In genomic region chr7:109708961-109709382, GRCm38 (mm10) we compare ENCODE assay signal across 10 mouse cellular contexts. TPM values are rescaled to one million over a fixed set of nuclear protein-coding genes. Genes with fewer than 3 reads are reported as not detected.
DNase-seq lines count a peak whose midpoint lies in the region; ATAC-seq lines count a peak whose summit lies in the region.
"Had no signal": no experiment of that assay in that cellular context is flagged by ENCODE, and none has a peak within 500 bp of the region (broad histone marks: within the 10 kb centered on the region; RNA-seq: fewer than 3 reads in every experiment).

No protein-coding gene starts in this region.

- 0 out of 2 replicates have a peak, but pooled peaks cover 3% of the 10 kb centered on the region for H3K4me1 ChIP-seq in intestine, embryonic 15.5 days (replicated peaks)
- peaks cover 3% of the 10 kb centered on the region for H3K4me1 ChIP-seq in neural tube, embryonic 15.5 days

- H3K9me3 ChIP-seq in intestine, embryonic 15.5 days, result no peaks in the 10 kb centered on the region
- H3K9me3 ChIP-seq in neural tube, embryonic 15.5 days (replicated peaks), result no peaks in the 10 kb centered on the region
- H3K9me3 ChIP-seq: midbrain, embryonic 12.5 days had no signal

- peak; percentile 15 for DNase-seq in embryo, embryonic 10 days (ENCODE audit: low spot score)
- DNase-seq in embryo, embryonic 9.5 days (ENCODE audit: extremely low spot score), result no peak
- peak; percentile 40 for DNase-seq in forelimb bud, embryonic 11.5 days (ENCODE audit: low read depth, low spot score)
- DNase-seq in lung, postnatal 14 days, result peak; percentile 58
- DNase-seq in cerebellum, adult 9-11 months, result no peak

- ATAC-seq in intestine, embryonic 15.5 days, result peak; percentile 52; the same call in 1 of the 2 replicates
- ATAC-seq in erythroblast, adult 5-6 weeks (replicated peaks; ENCODE audit: low FRiP score, poor library complexity, severe bottlenecking), result no peak
- ATAC-seq in neural tube, embryonic 15.5 days (ENCODE audit: low FRiP score), result no peak

- no peaks in the 10 kb centered on the region for H3K27me3 ChIP-seq in intestine, embryonic 15.5 days (replicated peaks)
- H3K27me3 ChIP-seq in neural tube, embryonic 15.5 days (replicated peaks), result no peaks in the 10 kb centered on the region
- H3K27me3 ChIP-seq: midbrain, embryonic 12.5 days had no signal

- peak overlapping the region; percentile 38 for H3K27ac ChIP-seq in intestine, embryonic 15.5 days
- no peak overlapping the region for H3K27ac ChIP-seq in neural tube, embryonic 15.5 days (replicated peaks)
- H3K27ac ChIP-seq: midbrain, embryonic 12.5 days had no signal

- no peak overlapping the region for H3K9ac ChIP-seq in intestine, embryonic 15.5 days
- no peak overlapping the region for H3K9ac ChIP-seq in neural tube, embryonic 15.5 days (replicated peaks)
- H3K9ac ChIP-seq: midbrain, embryonic 12.5 days had no signal

- no peaks in the 10 kb centered on the region; the same call in 1 of the 2 replicates for H3K36me3 ChIP-seq in intestine, embryonic 15.5 days
- peaks cover 30% of the 10 kb centered on the region for H3K36me3 ChIP-seq in neural tube, embryonic 15.5 days

- no peak overlapping the region for H3K4me3 ChIP-seq in intestine, embryonic 15.5 days (replicated peaks)
- no peak overlapping the region for H3K4me3 ChIP-seq in neural tube, embryonic 15.5 days (replicated peaks)
- H3K4me3 ChIP-seq: midbrain, embryonic 12.5 days had no signal

- WGBS in intestine, embryonic 15.5 days, result 21% methylated on average over 3 of the region's 3 CpGs
- WGBS in neural tube, embryonic 15.5 days, result 80% methylated on average over 3 of the region's 3 CpGs

- no peak overlapping the region for H3K4me2 ChIP-seq in intestine, embryonic 15.5 days (replicated peaks)
- H3K4me2 ChIP-seq in neural tube, embryonic 15.5 days, result no peak overlapping the region
- H3K4me2 ChIP-seq: midbrain, embryonic 12.5 days had no signal

RNA-seq across cellular contexts. Expression of gene Akip1, which starts 5.5 kb away (rescaled TPM):
- 38.1 and 38.6 TPM in 2 replicates for polyA plus RNA-seq in intestine, embryonic 15.5 days (2015; fragmentation: Nextera tagmentation; extraction: Ambion mirVana)
- 5.2 and 18.0 TPM in 2 replicates for total RNA-seq in erythroblast, adult 5-6 weeks (2015; ENCODE audit: low replicate concordance)
- total RNA-seq in erythroblast, adult 5-6 weeks (2017; ENCODE audit: low replicate concordance), result 3.2 and 6.4 TPM in 2 replicates
- polyA plus RNA-seq in neural tube, embryonic 15.5 days (2015; fragmentation: Nextera tagmentation; extraction: Ambion mirVana), result 16.2 and 21.7 TPM in 2 replicates

RNA-seq across cellular contexts. Expression of gene St5, which starts 5.6 kb away (rescaled TPM):
- 61.3 and 64.4 TPM in 2 replicates for polyA plus RNA-seq in intestine, embryonic 15.5 days (2015; fragmentation: Nextera tagmentation; extraction: Ambion mirVana)
- 381 and 408 TPM in 2 replicates for total RNA-seq in erythroblast, adult 5-6 weeks (2015; ENCODE audit: low replicate concordance)
- 250 and 390 TPM in 2 replicates for total RNA-seq in erythroblast, adult 5-6 weeks (2017; ENCODE audit: low replicate concordance)
- 18.2 and 29.3 TPM in 2 replicates for polyA plus RNA-seq in neural tube, embryonic 15.5 days (2015; fragmentation: Nextera tagmentation; extraction: Ambion mirVana)

RNA-seq across cellular contexts. Expression of gene BC051019, which starts 14.7 kb away (rescaled TPM):
- 0.14 and 0.16 TPM in 2 replicates for polyA plus RNA-seq in intestine, embryonic 15.5 days (2015; fragmentation: Nextera tagmentation; extraction: Ambion mirVana)
- total RNA-seq in erythroblast, adult 5-6 weeks (2015; ENCODE audit: low replicate concordance), result not detected in 2 replicates
- not detected in 2 replicates for total RNA-seq in erythroblast, adult 5-6 weeks (2017; ENCODE audit: low replicate concordance)
- not detected in 2 replicates for polyA plus RNA-seq in neural tube, embryonic 15.5 days (2015; fragmentation: Nextera tagmentation; extraction: Ambion mirVana)
- total RNA-seq: common myeloid progenitor, adult 5-6 weeks had no signal
- polyA plus RNA-seq: midbrain, embryonic 12.5 days had no signal

RNA-seq across cellular contexts. Expression of gene Ascl3, which starts 22.6 kb away (rescaled TPM):
- polyA plus RNA-seq in intestine, embryonic 15.5 days (2015; fragmentation: Nextera tagmentation; extraction: Ambion mirVana), result not detected in 2 replicates
- not detected in 2 replicates for total RNA-seq in erythroblast, adult 5-6 weeks (2015; ENCODE audit: low replicate concordance)
- total RNA-seq in erythroblast, adult 5-6 weeks (2017; ENCODE audit: low replicate concordance), result not detected in 2 replicates
- 0.23 TPM in 1 of 2 replicates, not detected in the other for polyA plus RNA-seq in neural tube, embryonic 15.5 days (2015; fragmentation: Nextera tagmentation; extraction: Ambion mirVana)
- total RNA-seq: common myeloid progenitor, adult 5-6 weeks had no signal
- polyA plus RNA-seq: midbrain, embryonic 12.5 days had no signal

RNA-seq across cellular contexts. Expression of gene Tmem9b, which starts 43.7 kb away (rescaled TPM):
- polyA plus RNA-seq in intestine, embryonic 15.5 days (2015; fragmentation: Nextera tagmentation; extraction: Ambion mirVana), result 64.4 and 65.2 TPM in 2 replicates
- 30.7 and 31.8 TPM in 2 replicates for total RNA-seq in erythroblast, adult 5-6 weeks (2015; ENCODE audit: low replicate concordance)
- 13.0 and 18.7 TPM in 2 replicates for total RNA-seq in erythroblast, adult 5-6 weeks (2017; ENCODE audit: low replicate concordance)
- polyA plus RNA-seq in neural tube, embryonic 15.5 days (2015; fragmentation: Nextera tagmentation; extraction: Ambion mirVana), result 125 and 134 TPM in 2 replicates

Comparison
In these comparisons a context has a peak if more than half of its experiments do, and no peak if none do; other contexts are left out.
1. DNase-seq: peak in embryo, embryonic 10 days (single experiment), forelimb bud, embryonic 11.5 days (single experiment) and lung, postnatal 14 days (single experiment); none in embryo, embryonic 9.5 days (single experiment) and cerebellum, adult 9-11 months (single experiment).